Mouse (Mus musculus) E14TG2a.4 (cell line): Measurements from ENCODE around the gene Gm13290.

Experiments
- CTCF ChIP-seq: conservative IDR thresholded peaks from 2 replicates; pipeline ENCODE4 v1.5.1; 2014; ENCODE audit warnings: low read length
- NANOG ChIP-seq: IDR thresholded peaks from 2 replicates; pipeline ENCODE4 v1.6.1; 2014; ENCODE audit warnings: borderline replicate concordance, low read length, mixed read lengths

- TF ChIP-seq CTCF (no peak), NANOG (no peak)
Observed at GRCm38 (mm10) chr4:88726727-88727126, 46.9 kb upstream of the Gm13290 start.
